ENCODE assay signal across 28 mouse cellular contexts in the genomic region with DNA sequence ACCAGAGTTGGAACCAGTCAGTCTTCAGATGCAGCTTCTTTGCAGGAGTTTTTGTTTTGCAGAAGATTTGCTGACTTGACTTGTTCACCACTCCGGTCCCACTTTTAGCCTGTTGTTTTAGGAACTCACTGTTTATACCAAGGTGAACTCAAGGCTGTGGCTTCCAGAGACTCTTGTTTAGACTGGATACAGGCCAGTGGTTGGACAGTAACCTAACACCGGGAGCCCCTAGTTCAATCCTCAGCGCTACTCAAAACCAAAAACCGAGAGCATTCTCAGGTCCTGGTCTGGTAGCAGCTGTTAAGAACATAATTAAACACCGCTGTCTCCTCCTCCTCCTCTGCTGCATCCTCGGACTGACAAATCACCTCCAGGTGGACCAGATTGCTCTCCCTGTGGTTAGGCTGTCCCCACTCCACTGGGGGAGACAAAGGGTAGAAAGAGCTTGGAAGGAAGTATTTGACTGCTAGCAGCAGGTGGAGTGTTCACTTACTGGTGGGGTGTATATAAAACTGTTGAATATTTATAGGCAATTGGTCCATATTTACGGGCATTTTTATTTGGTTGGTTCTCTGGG. TPM values are rescaled to one million over a fixed set of nuclear protein-coding genes. Genes with fewer than 3 reads are reported as not detected.
DNase-seq lines count a peak whose midpoint lies in the region; ATAC-seq and TF ChIP-seq lines count a peak whose summit lies in the region.
"Had no signal": no experiment of that assay in that cellular context is flagged by ENCODE, and none has a peak within 500 bp of the region (broad histone marks: within the 10 kb centered on the region; RNA-seq: fewer than 3 reads in every experiment).

No protein-coding gene starts in this region.

- no peak overlapping the region for H3K9ac ChIP-seq in kidney, embryonic 14.5 days (ENCODE audit: low read depth, low read length)
- no peak overlapping the region for H3K9ac ChIP-seq in limb, embryonic 13.5 days
- no peak overlapping the region for H3K9ac ChIP-seq in midbrain, embryonic 11.5 days (ENCODE audit: low read length)
- H3K9ac ChIP-seq: heart, embryonic 15.5 days; hindbrain, embryonic 13.5 days; limb, embryonic 12.5 days; lung, embryonic 15.5 days; midbrain, embryonic 12.5 days had no signal

- no peak overlapping the region for H3K4me3 ChIP-seq in kidney, embryonic 14.5 days (ENCODE audit: low read length)
- H3K4me3 ChIP-seq in C2C12 (ENCODE audit: insufficient read depth, poor library complexity, severe bottlenecking), result no peak overlapping the region
- H3K4me3 ChIP-seq in limb, embryonic 13.5 days, result no peak overlapping the region
- no peak overlapping the region for H3K4me3 ChIP-seq in midbrain, embryonic 11.5 days (ENCODE audit: low read depth, low read length)
- H3K4me3 ChIP-seq: heart, embryonic 10.5 days; heart, embryonic 15.5 days; hindbrain, embryonic 13.5 days; limb, embryonic 12.5 days; lung, embryonic 15.5 days; midbrain, embryonic 12.5 days had no signal

- no peak overlapping the region for H3ac ChIP-seq in C2C12 (ENCODE audit: control insufficient read depth, insufficient read length, low read depth)

- 0 out of 2 replicates have a peak overlapping the region, but pooled peaks have one; percentile 2 for H3K27ac ChIP-seq in kidney, embryonic 14.5 days (ENCODE audit: low read depth, low read length)
- H3K27ac ChIP-seq in limb, embryonic 13.5 days, result no peak overlapping the region
- no peak overlapping the region for H3K27ac ChIP-seq in midbrain, embryonic 11.5 days (ENCODE audit: low read depth, low read length)
- H3K27ac ChIP-seq: heart, embryonic 10.5 days; heart, embryonic 15.5 days; hindbrain, embryonic 13.5 days; limb, embryonic 12.5 days; lung, embryonic 15.5 days; midbrain, embryonic 12.5 days had no signal

- no peak for TF ChIP-seq CTCF in C2C12 (IDR thresholded peaks at IDR 0.05; ENCODE audit: control insufficient read depth, insufficient read depth, insufficient read length)

- no peaks in the 10 kb centered on the region for H3K27me3 ChIP-seq in kidney, embryonic 14.5 days (ENCODE audit: control insufficient read depth, insufficient read depth, low read length)
- no peaks in the 10 kb centered on the region for H3K27me3 ChIP-seq in C2C12 (ENCODE audit: control insufficient read depth, insufficient read depth, insufficient read length)
- no peaks in the 10 kb centered on the region for H3K27me3 ChIP-seq in limb, embryonic 13.5 days
- no peaks in the 10 kb centered on the region for H3K27me3 ChIP-seq in midbrain, embryonic 11.5 days (ENCODE audit: control insufficient read depth, insufficient read depth, low read length)
- H3K27me3 ChIP-seq: heart, embryonic 15.5 days; hindbrain, embryonic 13.5 days; limb, embryonic 12.5 days; lung, embryonic 15.5 days; midbrain, embryonic 12.5 days had no signal

- H3K36me3 ChIP-seq in kidney, embryonic 14.5 days (ENCODE audit: control insufficient read depth, insufficient read depth, low read length), result peaks cover 1% of the 10 kb centered on the region
- peaks cover 11% of the 10 kb centered on the region for H3K36me3 ChIP-seq in C2C12 (ENCODE audit: control insufficient read depth, insufficient read depth)
- 0 out of 2 replicates have a peak, but pooled peaks cover 6% of the 10 kb centered on the region for H3K36me3 ChIP-seq in limb, embryonic 13.5 days
- H3K36me3 ChIP-seq in midbrain, embryonic 11.5 days (ENCODE audit: control insufficient read depth, insufficient read depth, low read length), result no peaks in the 10 kb centered on the region
- H3K36me3 ChIP-seq: heart, embryonic 10.5 days had no signal

- no peaks in the 10 kb centered on the region for H3K4me1 ChIP-seq in kidney, embryonic 14.5 days (ENCODE audit: control insufficient read depth, insufficient read depth, low read length)
- peaks cover 30% of the 10 kb centered on the region for H3K4me1 ChIP-seq in limb, embryonic 13.5 days
- no peaks in the 10 kb centered on the region for H3K4me1 ChIP-seq in midbrain, embryonic 11.5 days (ENCODE audit: control insufficient read depth, insufficient read depth, low read length)
- H3K4me1 ChIP-seq: heart, embryonic 15.5 days; lung, embryonic 15.5 days had no signal

- H3K4me2 ChIP-seq in kidney, embryonic 14.5 days (replicated peaks; ENCODE audit: low read depth, low read length), result no peak overlapping the region
- no peak overlapping the region for H3K4me2 ChIP-seq in limb, embryonic 13.5 days (replicated peaks)
- H3K4me2 ChIP-seq in midbrain, embryonic 11.5 days, result no peak overlapping the region
- H3K4me2 ChIP-seq: heart, embryonic 15.5 days; hindbrain, embryonic 13.5 days; limb, embryonic 12.5 days; liver, embryonic 11.5 days; lung, embryonic 15.5 days; midbrain, embryonic 12.5 days had no signal

- H3K9me3 ChIP-seq in kidney, embryonic 14.5 days (ENCODE audit: control insufficient read depth, low read length), result no peaks in the 10 kb centered on the region
- no peaks in the 10 kb centered on the region for H3K9me3 ChIP-seq in limb, embryonic 13.5 days
- no peaks in the 10 kb centered on the region for H3K9me3 ChIP-seq in midbrain, embryonic 11.5 days (ENCODE audit: control insufficient read depth, low read length)
- H3K9me3 ChIP-seq: G1E; heart, embryonic 10.5 days; heart, embryonic 15.5 days; hindbrain, embryonic 13.5 days; limb, embryonic 12.5 days; lung, embryonic 15.5 days; midbrain, embryonic 12.5 days had no signal

- DNase-seq in kidney, postnatal 14 days, result no peak
- peak; percentile 25 for DNase-seq in 3T3-L1 (ENCODE audit: low read depth, low spot score)
- no peak for DNase-seq in midbrain, embryonic 11.5 days (ENCODE audit: low spot score, missing footprints)
- DNase-seq in left cerebral cortex, postnatal 10 days (ENCODE audit: extremely low spot score in 1 of 2, low spot score in 2 of 2), result no peak
- DNase-seq: adrenal gland, postnatal 25 days; cerebellum, adult 18-20 months; cerebellum, postnatal 10 days; gastrocnemius, postnatal 14 days; heart, postnatal 36 days; layer of hippocampus, postnatal 36 days; lung, postnatal 36 days; retina, postnatal 1 day; right cerebral cortex, postnatal 14 days; thymus, postnatal 25 days had no signal

- H3K79me3 ChIP-seq in C2C12 (ENCODE audit: low read depth), result no peaks in the 10 kb centered on the region

- ATAC-seq in kidney, embryonic 14.5 days (ENCODE audit: low FRiP score, low TSS enrichment), result peak; percentile 63; the same call in 1 of the 2 replicates
- 0 out of 2 replicates have a peak, but pooled peaks have one; percentile 24 for ATAC-seq in limb, embryonic 13.5 days (ENCODE audit: low FRiP score, low read depth)
- ATAC-seq in midbrain, embryonic 11.5 days (ENCODE audit: low FRiP score), result no peak
- ATAC-seq: forebrain, embryonic 14.5 days; intestine, postnatal 0 days had no signal

- 31% methylated on average over 7 of the region's 7 CpGs for WGBS in kidney, embryonic 14.5 days
- 38% methylated on average over 7 of the region's 7 CpGs for WGBS in limb, embryonic 13.5 days
- WGBS in midbrain, embryonic 11.5 days, result 75% methylated on average over 7 of the region's 7 CpGs

- no peaks in the 10 kb centered on the region for H3K79me2 ChIP-seq in C2C12 (ENCODE audit: control insufficient read depth, insufficient read depth)

- intact Hi-C loops in left cerebral cortex, postnatal 10 days (cut with DNase I), result no loop called here

TF ChIP-seq in C2C12, 6 proteins besides CTCF, POLR2A, EP300 and RAD21:
- TF ChIP-seq MYOD1 (IDR thresholded peaks at IDR 0.05; ENCODE audit: control insufficient read depth, insufficient read length, low read depth) (peak; percentile 60), FOSL1 (IDR thresholded peaks at IDR 0.05; ENCODE audit: insufficient read depth, low read length, poor library complexity, severe bottlenecking) (no peak), MAX (IDR thresholded peaks at IDR 0.05) (no peak)

RNA-seq across cellular contexts. Expression of gene Hnrnpa2b1, which starts 16.7 kb away (rescaled TPM):
- polyA plus RNA-seq in kidney, embryonic 14.5 days (2014; fragmentation: Nextera tagmentation; extraction: Ambion mirVana), result 1,078 and 1,378 TPM in 2 replicates
- 459 TPM for polyA plus RNA-seq in C2C12 (2012; fragmentation: generic; extraction: Trizol)
- 2,108 and 2,149 TPM in 2 replicates for polyA plus RNA-seq in limb, embryonic 13.5 days (2015; fragmentation: Nextera tagmentation; extraction: Ambion mirVana)
- polyA plus RNA-seq in midbrain, embryonic 11.5 days (2014; fragmentation: Nextera tagmentation; extraction: Ambion mirVana), result 1,654 and 1,893 TPM in 2 replicates
- 100 to 1,000 TPM; 545 to 564 TPM for total RNA-seq in left cerebral cortex, postnatal 10 days (2021)

RNA-seq across cellular contexts. Expression of gene Cbx3, which starts 17.1 kb away (rescaled TPM):
- polyA plus RNA-seq in kidney, embryonic 14.5 days (2014; fragmentation: Nextera tagmentation; extraction: Ambion mirVana), result 559 and 786 TPM in 2 replicates
- polyA plus RNA-seq in C2C12 (2012; fragmentation: generic; extraction: Trizol), result 71.6 TPM
- polyA plus RNA-seq in limb, embryonic 13.5 days (2015; fragmentation: Nextera tagmentation; extraction: Ambion mirVana), result 532 and 550 TPM in 2 replicates
- polyA plus RNA-seq in midbrain, embryonic 11.5 days (2014; fragmentation: Nextera tagmentation; extraction: Ambion mirVana), result 757 and 781 TPM in 2 replicates
- total RNA-seq in left cerebral cortex, postnatal 10 days (2021), result 100 to 1,000 TPM; 171 to 176 TPM

RNA-seq across cellular contexts. Expression of gene Nfe2l3, which starts 20.5 kb away (rescaled TPM):
- polyA plus RNA-seq in kidney, embryonic 14.5 days (2014; fragmentation: Nextera tagmentation; extraction: Ambion mirVana), result 2.0 and 2.2 TPM in 2 replicates
- polyA plus RNA-seq in C2C12 (2012; fragmentation: generic; extraction: Trizol), result 0.19 TPM
- polyA plus RNA-seq in limb, embryonic 13.5 days (2015; fragmentation: Nextera tagmentation; extraction: Ambion mirVana), result 1.6 and 1.9 TPM in 2 replicates
- 4.3 and 5.3 TPM in 2 replicates for polyA plus RNA-seq in midbrain, embryonic 11.5 days (2014; fragmentation: Nextera tagmentation; extraction: Ambion mirVana)
- 1 to 10 TPM; 4.4 to 6.9 TPM for total RNA-seq in left cerebral cortex, postnatal 10 days (2021)
- total RNA-seq: adrenal gland, postnatal 25 days; granulocyte monocyte progenitor cell, adult 5-6 weeks had no signal
- polyA plus RNA-seq: G1E had no signal
